Mouse (Mus musculus): ENCODE measurements around the gene Ptgdr2. TPM values are rescaled to one million over a fixed set of nuclear protein-coding genes. Genes with fewer than 3 reads are reported as not detected.

Gene Ptgdr2
- polyA plus RNA-seq, 1 experiment from 2014 or later, result not detected

DNA sequence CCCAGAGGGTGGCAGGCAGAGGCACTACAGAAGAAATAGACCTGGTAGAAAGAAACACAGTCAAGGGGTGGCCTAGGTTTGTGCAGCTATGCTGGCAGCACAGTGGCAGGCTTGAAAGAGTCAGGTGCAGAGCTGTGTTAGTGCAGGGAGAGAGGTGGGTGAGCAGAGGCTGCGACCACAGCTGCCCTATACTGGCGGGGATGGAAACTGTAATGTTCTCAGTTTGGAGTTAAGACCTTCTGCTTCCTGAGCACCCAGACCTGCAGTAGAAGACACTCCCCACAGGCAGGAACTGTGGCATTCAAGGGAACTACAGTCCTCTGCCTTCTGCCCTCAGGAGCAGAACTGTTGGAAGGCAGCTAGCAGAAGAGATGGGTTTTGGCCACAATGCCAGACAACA, 22.1 kb upstream of the Ptgdr2 start:
- no peak overlapping the region for H3K4me2 ChIP-seq
- no peak for DNase-seq
- H3K9ac ChIP-seq, result no peak overlapping the region
- no peaks in the 10 kb centered on the region for H3K4me1 ChIP-seq (ENCODE audit: insufficient read depth)
- no peak overlapping the region for H3K27ac ChIP-seq (ENCODE audit: low read depth)
- no peak for TF ChIP-seq CTCF (IDR thresholded peaks at IDR 0.05; ENCODE audit: low read depth)
- 51% methylated on average over 2 of the region's 2 CpGs for WGBS
- ATAC-seq (ENCODE audit: insufficient read depth), result no peak
- H3K36me3 ChIP-seq (ENCODE audit: insufficient read depth), result no peaks in the 10 kb centered on the region
- no peaks in the 10 kb centered on the region for H3K9me3 ChIP-seq (ENCODE audit: low read depth, low read length)
- H3K4me3 ChIP-seq (ENCODE audit: low read depth, low read length), result no peak overlapping the region
- no peaks in the 10 kb centered on the region for H3K27me3 ChIP-seq (ENCODE audit: insufficient read depth, low read length)

GRCm38 (mm10) chr19:10916506-10916905, 20.5 kb upstream of the Ptgdr2 start:
- H3K36me3 ChIP-seq (ENCODE audit: insufficient read depth), result no peaks in the 10 kb centered on the region

GRCm38 (mm10) chr19:10918321-10918991, 18.5 kb upstream of the Ptgdr2 start:
- Histone ChIP-seq H3K9ac (no peak overlapping the region), H3K4me1 (ENCODE audit: insufficient read depth) (no peaks in the 10 kb centered on the region), H3K27me3 (ENCODE audit: insufficient read depth, low read length) (no peaks in the 10 kb centered on the region), H3K4me3 (ENCODE audit: low read depth, low read length) (no peak overlapping the region), H3K9me3 (ENCODE audit: low read depth, low read length) (no peaks in the 10 kb centered on the region), H3K36me3 (ENCODE audit: insufficient read depth) (no peaks in the 10 kb centered on the region), H3K4me2 (no peak overlapping the region), H3K27ac (ENCODE audit: low read depth) (no peak overlapping the region)
- no peak for TF ChIP-seq CTCF (IDR thresholded peaks at IDR 0.05; ENCODE audit: low read depth)
- WGBS, result 80% methylated on average over 10 of the region's 10 CpGs
- ATAC-seq (ENCODE audit: insufficient read depth) (no peak), DNase-seq (no peak)

More at GRCm38 (mm10) chr19:10916506-10916905, 20.5 kb upstream of the Ptgdr2 start:
- DNase-seq (no peak), ATAC-seq (ENCODE audit: insufficient read depth) (no peak)
- H3K9ac ChIP-seq, result no peak overlapping the region
- H3K27me3 ChIP-seq (ENCODE audit: insufficient read depth, low read length), result no peaks in the 10 kb centered on the region
- 59% methylated on average over 5 of the region's 5 CpGs for WGBS
- H3K27ac ChIP-seq (ENCODE audit: low read depth), result no peak overlapping the region
- H3K4me3 ChIP-seq (ENCODE audit: low read depth, low read length), result no peak overlapping the region
- H3K4me2 ChIP-seq, result no peak overlapping the region
- no peaks in the 10 kb centered on the region for H3K9me3 ChIP-seq (ENCODE audit: low read depth, low read length)
- no peaks in the 10 kb centered on the region for H3K4me1 ChIP-seq (ENCODE audit: insufficient read depth)
- TF ChIP-seq CTCF (IDR thresholded peaks at IDR 0.05; ENCODE audit: low read depth), result no peak

DNA sequence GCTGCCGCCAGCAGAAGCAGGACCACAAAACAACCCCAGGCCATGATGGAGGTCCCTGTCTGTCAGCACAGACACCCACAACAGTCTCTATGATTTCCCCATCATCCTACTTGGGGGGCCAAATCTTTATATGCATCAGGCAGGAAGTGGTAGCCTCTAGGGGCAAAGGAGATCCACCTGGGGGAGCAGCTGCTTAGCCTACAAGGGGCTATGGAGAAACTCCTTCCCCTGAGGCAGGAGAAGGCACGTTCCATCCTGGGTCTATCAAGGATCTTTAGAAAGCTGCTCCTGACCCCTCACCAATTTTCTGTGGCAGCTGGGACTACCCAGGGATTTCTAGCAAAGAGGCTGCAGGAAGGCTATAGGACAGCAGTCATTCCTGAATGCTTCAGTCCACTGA, 16.4 kb upstream of the Ptgdr2 start, which contains the start of gene Zp1:
Zp1 (minus strand) TSS at position 101 of the 400 bp plus-strand sequence.
- Histone ChIP-seq H3K27me3 (ENCODE audit: insufficient read depth, low read length) (no peaks in the 10 kb centered on the region), H3K4me2 (no peak within 1 kb of the TSS), H3K27ac (ENCODE audit: low read depth) (no peak within 1 kb of the TSS), H3K4me1 (ENCODE audit: insufficient read depth) (no peaks in the 10 kb centered on the region), H3K4me3 (ENCODE audit: low read depth, low read length) (no peak within 1 kb of the TSS), H3K36me3 (ENCODE audit: insufficient read depth) (no peaks in the 10 kb centered on the region), H3K9me3 (ENCODE audit: low read depth, low read length) (no peaks in the 10 kb centered on the region), H3K9ac (no peak within 1 kb of the TSS)
- WGBS, result 64% methylated on average over 2 of the region's 2 CpGs
- ATAC-seq (ENCODE audit: insufficient read depth), result no peak
- no peak for DNase-seq
- TF ChIP-seq CTCF (IDR thresholded peaks at IDR 0.05; ENCODE audit: low read depth), result no peak

- Histone ChIP-seq H3K27ac (ENCODE audit: low read depth) (no peak overlapping the region), H3K36me3 (ENCODE audit: insufficient read depth) (no peaks in the 10 kb centered on the region), H3K4me2 (no peak overlapping the region), H3K9ac (no peak overlapping the region), H3K9me3 (ENCODE audit: low read depth, low read length) (no peaks in the 10 kb centered on the region), H3K4me3 (ENCODE audit: low read depth, low read length) (no peak overlapping the region), H3K4me1 (ENCODE audit: insufficient read depth) (no peaks in the 10 kb centered on the region), H3K27me3 (ENCODE audit: insufficient read depth, low read length) (no peaks in the 10 kb centered on the region)
- no peak for ATAC-seq (ENCODE audit: insufficient read depth)
- TF ChIP-seq CTCF (IDR thresholded peaks at IDR 0.05; ENCODE audit: low read depth), result no peak
- DNase-seq, result no peak
- WGBS, result 72% methylated on average over 3 of the region's 3 CpGs
Measured at GRCm38 (mm10) chr19:10921058-10921457, 15.9 kb upstream of the Ptgdr2 start.

- H3K4me2 ChIP-seq, result no peak overlapping the region
- H3K4me3 ChIP-seq (ENCODE audit: low read depth, low read length), result no peak overlapping the region
- H3K9ac ChIP-seq, result no peak overlapping the region
- H3K9me3 ChIP-seq (ENCODE audit: low read depth, low read length), result no peaks in the 10 kb centered on the region
- H3K27ac ChIP-seq (ENCODE audit: low read depth), result no peak overlapping the region
- no peaks in the 10 kb centered on the region for H3K4me1 ChIP-seq (ENCODE audit: insufficient read depth)
- whole genome bisulfite sequencing, result 31% methylated on average over 4 of the region's 4 CpGs
- H3K27me3 ChIP-seq (ENCODE audit: insufficient read depth, low read length), result no peaks in the 10 kb centered on the region
- ATAC-seq (ENCODE audit: insufficient read depth) (no peak), DNase-seq (no peak)
- no peaks in the 10 kb centered on the region for H3K36me3 ChIP-seq (ENCODE audit: insufficient read depth)
- TF ChIP-seq CTCF (IDR thresholded peaks at IDR 0.05; ENCODE audit: low read depth), result no peak
Measured at GRCm38 (mm10) chr19:10924220-10924619, 12.7 kb upstream of the Ptgdr2 start.

- no peak overlapping the region for H3K27ac ChIP-seq (ENCODE audit: low read depth)
- H3K9ac ChIP-seq, result no peak overlapping the region
- no peak overlapping the region for H3K4me3 ChIP-seq (ENCODE audit: low read depth, low read length)
- no peaks in the 10 kb centered on the region for H3K36me3 ChIP-seq (ENCODE audit: insufficient read depth)
- H3K4me1 ChIP-seq (ENCODE audit: insufficient read depth), result no peaks in the 10 kb centered on the region
- no peaks in the 10 kb centered on the region for H3K27me3 ChIP-seq (ENCODE audit: insufficient read depth, low read length)
- H3K9me3 ChIP-seq (ENCODE audit: low read depth, low read length), result no peaks in the 10 kb centered on the region
- 63% methylated on average over 6 of the region's 6 CpGs for WGBS
- no peak for TF ChIP-seq CTCF (IDR thresholded peaks at IDR 0.05; ENCODE audit: low read depth)
- no peak overlapping the region for H3K4me2 ChIP-seq
- no peak for DNase-seq
- ATAC-seq (ENCODE audit: insufficient read depth), result no peak
Measured at GRCm38 (mm10) chr19:10926123-10926621, 10.8 kb upstream of the Ptgdr2 start.

Data from lung, embryonic 14.5 days (tissue).